Mouse (Mus musculus) CD4-positive, CD25-positive, alpha-beta regulatory T cell, adult 4 months (primary cell): ENCODE measurements at regions not wholly inside any gene's neighbourhood (a gene's known extent, or its start where the extent isn't known, plus 50 kb on each side); places are given as distances from the start of the nearest gene placed in this dataset.

Source experiments
- ATAC-seq: one replicate; pipeline ENCODE4 v1.8.0; 2017

DNA sequence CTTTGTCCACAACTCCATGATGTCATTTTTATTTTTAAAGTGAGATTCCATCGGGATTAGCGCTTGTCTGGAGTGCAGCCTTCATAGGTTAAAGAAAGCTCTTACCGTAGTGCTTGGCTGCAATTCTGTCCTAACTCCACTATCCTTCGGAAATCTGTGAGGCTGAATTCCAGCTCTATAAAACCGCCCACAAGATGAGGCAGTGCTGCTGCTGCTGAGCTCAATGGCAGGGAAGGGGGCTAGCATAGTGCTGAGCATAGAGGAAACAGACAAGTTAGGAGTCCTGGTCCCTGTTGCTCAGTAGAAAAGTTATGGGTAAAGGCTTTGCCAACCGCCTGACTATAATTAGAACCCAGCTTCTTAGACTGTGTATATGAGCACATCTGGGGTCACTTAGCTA is 163.5 kb downstream of the Maf start:
- ATAC-seq: no peak

GRCm38 (mm10) chr8:115542935-115543334 is 164.7 kb downstream of the Maf start:
- ATAC-seq: no peak

GRCm38 (mm10) chr8:115539600-115539999 is 168.0 kb downstream of the Maf start:
- no peak for ATAC-seq

GRCm38 (mm10) chr8:115538236-115538635 is 169.4 kb downstream of the Maf start:
- no peak for ATAC-seq

GRCm38 (mm10) chr8:115537761-115538160 is 169.8 kb downstream of the Maf start:
- no peak for ATAC-seq

DNA sequence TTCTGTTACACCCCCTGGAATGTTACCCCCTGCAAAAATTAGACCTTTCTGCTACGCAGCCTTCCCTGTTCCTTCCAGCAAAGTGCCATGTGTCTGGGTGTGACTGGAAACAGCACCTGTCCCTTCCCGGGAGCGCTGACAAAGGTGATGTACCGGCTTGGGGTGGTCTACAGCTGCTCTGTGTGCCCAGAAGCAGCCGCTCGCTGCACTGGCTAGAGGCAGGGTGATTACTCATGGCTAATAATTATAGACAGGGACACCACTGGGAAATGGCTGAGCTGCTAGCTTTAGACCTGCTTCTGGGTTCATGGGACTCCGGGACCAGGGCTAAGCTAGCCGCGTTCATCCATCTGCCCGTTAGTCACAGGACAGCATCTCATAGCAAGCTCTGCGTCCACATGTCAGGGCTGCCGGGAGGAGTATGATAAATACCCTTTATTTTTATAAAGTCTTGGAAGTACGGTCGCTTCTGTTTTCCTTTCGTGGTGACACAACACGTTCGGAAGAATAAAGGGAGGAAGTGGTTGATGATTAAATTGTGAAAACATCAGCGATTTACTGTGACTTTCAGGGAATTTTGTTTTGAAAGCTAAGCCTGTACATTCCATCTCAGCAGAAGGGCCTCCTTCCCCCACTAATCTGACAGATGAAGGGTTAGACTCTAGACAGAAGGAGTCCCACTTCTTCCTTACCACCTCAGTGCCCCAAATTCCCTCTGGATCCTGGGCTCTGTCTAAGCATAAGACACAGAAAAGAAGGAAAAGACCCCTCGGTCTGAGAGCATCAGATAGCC is 170.8 kb downstream of the Maf start:
- no peak for ATAC-seq

DNA sequence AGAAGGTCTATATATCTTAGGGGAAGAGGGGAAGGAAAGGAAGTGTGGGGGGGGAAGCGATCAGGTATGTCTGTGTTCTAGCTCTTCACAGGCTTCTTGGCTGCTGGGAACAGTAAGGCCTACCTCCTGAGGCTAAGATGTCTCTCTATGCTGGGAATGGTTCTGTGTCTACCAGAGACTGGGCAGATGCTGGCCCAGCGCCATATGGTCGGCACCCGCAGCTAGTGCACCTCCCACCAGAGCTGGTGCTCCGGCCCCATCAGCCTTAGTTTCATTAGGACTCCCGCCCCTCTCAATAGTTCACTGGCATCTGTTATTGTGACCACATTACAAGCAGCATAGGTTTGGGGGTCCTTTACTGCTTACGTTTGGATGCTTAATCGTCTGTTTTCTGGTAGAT is 171.6 kb downstream of the Maf start:
- ATAC-seq: no peak

DNA sequence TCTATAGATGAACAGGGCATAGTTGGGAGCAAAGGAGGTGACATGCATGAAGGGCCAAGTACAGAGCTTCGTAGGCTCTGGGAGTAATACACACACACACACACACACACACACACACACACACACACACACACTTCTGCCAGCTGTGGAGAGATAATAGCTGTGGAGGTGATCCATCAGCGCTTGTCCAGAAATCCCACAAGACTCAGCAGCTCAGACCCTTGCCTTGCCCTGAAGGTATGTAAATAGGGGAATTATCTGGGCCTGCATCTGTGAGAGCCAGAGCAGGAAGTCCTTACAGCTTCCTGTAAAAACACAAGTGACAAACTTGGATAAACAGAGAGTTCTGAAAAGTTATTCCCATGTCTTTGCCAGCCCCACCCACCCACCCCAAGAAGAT is 173.6 kb downstream of the Maf start:
- ATAC-seq: no peak

DNA sequence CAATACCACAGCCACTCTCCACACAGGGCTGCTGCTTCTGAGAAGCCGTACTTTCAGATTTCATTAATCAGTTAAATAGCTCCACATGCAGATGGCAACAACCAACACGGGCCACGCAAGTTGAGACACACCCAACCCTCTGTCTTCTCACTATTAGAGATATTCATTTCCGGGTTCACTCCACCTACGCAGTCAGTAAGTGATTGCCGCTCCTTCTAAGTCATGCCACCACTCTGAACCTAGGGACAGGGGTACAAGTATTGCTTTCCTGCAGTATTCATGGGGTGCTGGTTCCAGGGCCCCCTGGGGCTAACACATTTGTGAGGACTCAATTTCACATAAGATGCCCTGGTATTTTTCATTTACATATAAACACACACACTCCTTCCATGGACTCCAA is 176.3 kb downstream of the Maf start:
- peak; percentile 71 for ATAC-seq

DNA sequence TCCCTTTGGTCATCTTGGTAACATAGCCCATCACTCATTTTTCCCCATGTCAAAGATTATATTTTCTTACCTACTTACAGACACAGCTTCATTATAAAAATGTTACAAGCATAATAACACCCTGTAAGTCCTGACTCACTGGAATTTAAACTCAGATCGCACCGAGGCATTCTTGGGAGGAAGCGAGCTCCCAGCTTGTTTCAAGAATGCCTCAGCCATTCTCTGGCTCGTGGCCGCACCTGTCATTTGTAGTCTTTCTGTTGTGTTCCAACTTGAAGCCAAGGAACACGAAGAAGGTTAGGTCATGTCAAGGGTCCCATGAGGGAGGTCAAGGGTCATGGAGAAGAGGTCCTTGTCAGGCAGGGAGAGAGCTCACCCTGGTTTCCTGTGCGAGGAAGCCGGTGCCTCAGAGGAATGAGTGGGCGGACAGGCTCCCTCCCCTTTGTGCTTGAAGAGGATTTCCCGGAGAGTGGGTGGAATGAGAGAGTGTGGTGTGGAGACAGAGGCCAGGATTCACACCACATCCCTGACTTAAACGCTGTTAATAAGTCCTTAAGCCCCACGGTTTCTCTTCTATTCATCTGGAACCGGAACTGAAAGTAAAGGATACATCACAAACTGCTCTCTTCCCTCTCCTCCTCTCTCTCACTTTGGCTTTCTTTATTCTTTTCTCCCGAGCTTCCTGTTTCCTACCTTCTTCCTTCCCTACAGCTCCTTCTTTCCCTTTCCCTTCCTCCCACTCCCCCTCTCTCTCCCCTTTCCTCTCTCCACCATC is 177.8 kb downstream of the Maf start:
- ATAC-seq: peak; percentile 81

- no peak for ATAC-seq
Observed at GRCm38 (mm10) chr8:115528879-115529278, 178.7 kb downstream of the Maf start.

GRCm38 (mm10) chr8:115525149-115525548 is 182.4 kb downstream of the Maf start:
- no peak for ATAC-seq

DNA sequence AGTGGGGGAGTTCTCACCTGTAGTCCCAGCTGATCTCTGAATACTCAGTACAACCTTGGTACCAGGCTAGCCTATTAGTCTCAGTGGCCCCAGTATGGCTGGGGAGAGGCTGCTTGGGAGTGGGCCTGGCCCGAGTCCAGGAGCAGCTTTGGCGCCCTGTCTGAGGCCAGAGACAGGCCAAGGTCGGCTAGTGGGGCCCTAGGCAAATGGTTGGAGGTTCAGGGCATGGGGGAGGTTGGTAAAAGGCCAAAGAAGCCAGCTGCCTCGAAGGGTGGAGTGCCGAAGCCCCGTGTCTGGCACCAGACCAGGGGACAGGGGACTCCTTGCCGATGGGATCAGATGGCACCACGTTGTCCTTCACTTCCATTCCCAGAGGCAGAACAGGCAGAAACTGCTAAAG is 182.9 kb downstream of the Maf start:
- no peak for ATAC-seq

- ATAC-seq: no peak
Observed at GRCm38 (mm10) chr8:115522527-115522926, 185.1 kb downstream of the Maf start.

- peak; percentile 55 for ATAC-seq
Observed at GRCm38 (mm10) chr8:115515647-115516046, 191.9 kb downstream of the Maf start.

DNA sequence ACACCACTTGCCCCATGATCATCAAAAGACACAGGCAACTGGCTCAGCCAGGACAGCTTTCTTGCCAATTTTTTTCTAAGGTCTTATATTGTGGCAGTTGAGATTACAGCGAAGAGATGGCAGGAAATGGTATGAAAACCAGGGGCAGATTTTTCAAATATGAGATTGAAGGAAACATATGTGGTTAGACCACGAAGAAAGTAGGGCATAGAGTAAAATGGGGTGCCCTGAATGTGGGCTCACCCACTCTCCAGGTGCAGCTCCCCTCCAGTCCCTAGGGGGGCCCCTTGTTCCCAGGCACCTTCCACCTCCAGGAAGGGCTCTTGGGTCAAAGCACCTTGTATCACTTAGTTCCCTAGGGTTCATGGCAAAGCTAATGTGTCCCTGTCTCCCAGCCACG is 193.1 kb downstream of the Maf start:
- ATAC-seq: peak; percentile 86

- peak; percentile 17 for ATAC-seq
Observed at GRCm38 (mm10) chr8:115507180-115507579, 200.4 kb downstream of the Maf start.

- peak; percentile 98 for ATAC-seq
Observed at GRCm38 (mm10) chr8:115506741-115507140, 200.9 kb downstream of the Maf start.

GRCm38 (mm10) chr8:115496016-115496415 is 211.6 kb downstream of the Maf start:
- peak; percentile 60 for ATAC-seq

- ATAC-seq: no peak
Observed at GRCm38 (mm10) chr8:115494353-115494752, 213.2 kb downstream of the Maf start.

GRCm38 (mm10) chr8:115486904-115487303 is 220.7 kb downstream of the Maf start:
- ATAC-seq: no peak

DNA sequence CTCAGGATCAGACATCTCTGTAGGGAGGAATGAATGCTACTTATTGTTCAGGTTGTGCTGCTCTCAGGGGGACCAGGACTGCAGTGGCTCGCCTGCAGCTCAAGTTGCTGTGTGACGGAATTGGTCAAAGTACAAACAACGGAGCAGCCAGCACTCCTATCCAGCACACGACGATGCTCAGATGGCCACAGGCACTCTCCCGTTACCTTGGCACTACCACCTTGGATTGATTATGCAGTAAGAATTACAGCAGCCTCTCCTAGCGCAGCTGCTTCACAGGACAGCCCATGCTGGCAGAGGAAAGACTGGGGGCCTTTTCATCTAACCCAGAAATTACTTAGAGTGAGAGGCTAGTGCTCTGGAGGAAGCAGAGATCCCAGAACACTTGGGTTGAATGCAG is 226.5 kb downstream of the Maf start:
- ATAC-seq: no peak

GRCm38 (mm10) chr8:115478406-115479060 is 229.1 kb downstream of the Maf start:
- no peak for ATAC-seq

DNA sequence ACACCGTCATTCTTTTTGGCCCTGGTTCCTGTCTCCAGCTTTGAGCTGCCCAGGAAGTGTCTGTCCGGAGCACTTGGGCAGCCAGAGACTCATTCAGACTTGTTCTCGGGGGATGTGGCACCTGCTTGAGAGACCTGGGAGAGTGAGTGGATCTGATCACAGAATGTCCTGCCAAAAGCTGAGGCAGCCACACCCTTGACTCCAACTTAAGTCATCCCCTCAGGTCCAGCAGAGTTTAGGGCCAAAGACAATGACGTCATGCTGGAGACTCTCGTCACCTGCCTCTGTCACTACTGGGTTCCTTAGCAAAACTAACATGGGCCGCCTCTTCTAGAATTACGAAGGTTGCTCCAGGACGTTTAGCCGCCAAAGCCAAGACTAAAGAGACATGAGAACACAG is 231.5 kb downstream of the Maf start:
- no peak for ATAC-seq
